Mouse (Mus musculus): ENCODE measurements at regions not wholly inside any gene's neighbourhood (a gene's known extent, or its start where the extent isn't known, plus 50 kb on each side); places are given as distances from the start of the nearest gene placed in this dataset.

- TF ChIP-seq CTCF (IDR thresholded peaks at IDR 0.05; ENCODE audit: low read depth): no peak
- TF ChIP-seq EP300 (IDR thresholded peaks at IDR 0.05; ENCODE audit: low read depth): no peak
Observed at GRCm38 (mm10) chr12:26754611-26755010, 285.6 kb downstream of the Cmpk2 start.
